Mouse (Mus musculus): ENCODE data around the gene Marf1.
"Not testable (repeated sequence)": the region's sequence is repeated elsewhere in the genome, so short reads cannot be mapped to it uniquely, and the experiment has no call there.

Marf1 gene

DNA sequence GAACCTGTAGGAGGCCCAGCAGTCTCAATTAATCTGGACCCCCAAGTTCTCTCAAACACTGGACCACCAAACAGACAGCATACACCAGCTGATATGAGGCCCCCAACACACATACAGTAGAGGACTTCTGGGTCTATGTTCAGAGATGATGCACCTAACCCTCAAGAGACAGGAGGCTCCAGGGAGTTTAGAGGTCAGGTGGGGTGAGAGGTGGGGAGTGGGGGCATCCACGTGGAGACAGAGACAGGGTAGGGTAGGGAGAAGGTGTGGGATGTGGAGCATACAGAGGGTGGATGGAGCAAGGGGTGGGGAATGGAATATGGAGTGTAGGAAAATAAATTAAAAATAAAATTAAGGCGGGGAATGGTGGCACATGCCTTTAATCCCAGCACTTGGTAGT, 94.5 kb downstream of the Marf1 start:
- not testable (repeated sequence) for DNase-seq (ENCODE audit: low spot score in 2 of 2)

DNA sequence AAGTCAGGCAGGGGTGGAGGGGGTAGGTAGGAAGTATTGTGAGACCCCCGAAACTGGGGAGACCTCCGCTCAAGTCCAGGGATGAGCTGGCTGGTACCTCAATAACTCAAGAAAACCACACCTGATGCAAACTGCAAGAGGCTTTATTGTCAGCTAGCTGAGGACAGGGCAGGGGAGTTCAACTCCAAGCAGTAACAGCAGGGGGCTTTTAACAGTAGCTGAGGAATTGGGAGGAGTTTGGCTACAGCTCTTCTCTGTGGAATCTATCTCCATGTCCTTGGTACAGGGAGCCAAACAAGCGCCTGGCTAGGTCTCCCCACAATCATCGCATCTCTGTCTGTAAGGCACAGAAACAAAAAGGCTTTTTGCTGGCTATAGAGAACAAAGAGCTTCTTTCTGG, 96.6 kb downstream of the Marf1 start:
- not testable (repeated sequence) for DNase-seq (ENCODE audit: low spot score in 2 of 2)

DNA sequence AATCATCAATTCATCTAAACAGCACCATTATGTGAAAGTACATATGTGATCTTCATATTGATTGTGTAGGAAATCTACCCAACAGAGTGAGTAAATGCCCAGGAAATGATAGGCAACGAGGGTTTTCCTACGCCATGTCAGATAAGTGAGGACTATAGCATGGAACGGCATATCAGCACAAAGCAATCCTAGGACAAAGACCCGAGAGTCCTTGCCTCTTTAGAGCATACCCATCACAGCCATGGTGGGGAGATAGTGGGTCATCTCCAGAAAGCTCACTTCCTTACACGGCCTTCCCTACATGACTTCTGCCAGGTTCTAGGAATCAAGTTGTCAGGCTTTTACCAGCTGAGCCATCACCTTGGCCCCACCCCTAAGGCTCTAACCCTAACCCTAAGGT, 103.3 kb downstream of the Marf1 start:
- no peak for DNase-seq (ENCODE audit: low spot score in 2 of 2)
